Mouse (Mus musculus): ENCODE data around the gene Slc35d2.

Gene Slc35d2

DNA sequence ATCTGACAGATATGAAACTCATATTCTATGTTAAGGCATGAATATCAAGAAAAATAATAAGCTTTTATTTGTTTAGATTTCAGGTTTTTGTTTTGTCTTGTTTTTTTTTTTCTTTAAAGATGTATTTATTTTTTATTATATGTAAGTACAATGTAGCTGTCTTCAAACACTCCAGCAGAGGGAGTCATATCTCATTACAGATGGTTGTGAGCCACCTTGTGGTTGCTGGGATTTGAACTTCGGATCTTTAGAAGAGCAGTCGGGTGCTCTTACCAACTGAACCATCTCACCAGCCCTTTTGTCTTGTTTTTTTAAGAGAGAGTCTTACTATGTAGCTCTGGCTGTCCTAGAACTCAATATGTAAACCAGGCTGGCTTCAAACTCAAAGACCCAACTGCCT is 11.7 kb downstream of the Slc35d2 start:
- in situ Hi-C loops (cut with MboI, MseI): no loop called here

DNA sequence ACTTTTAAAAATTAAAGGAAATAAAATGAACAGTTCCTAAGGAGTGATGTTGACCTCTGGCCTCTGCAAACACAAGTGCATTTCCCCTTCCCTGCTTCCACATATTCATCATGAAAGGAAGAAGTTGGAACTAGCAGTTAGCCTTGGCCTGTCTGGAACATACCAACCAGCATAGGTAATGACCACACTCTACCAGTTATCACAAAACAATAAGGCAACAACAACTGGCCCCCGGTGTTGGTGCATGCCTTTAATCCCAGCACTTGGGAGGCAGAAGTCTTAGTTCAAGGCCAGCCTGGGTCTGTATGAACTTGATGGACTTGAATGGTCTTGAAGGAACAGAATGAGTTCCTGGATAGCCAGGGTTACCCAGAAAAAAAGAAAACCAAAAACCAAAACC is 18.7 kb downstream of the Slc35d2 start:
- in situ Hi-C loops (cut with MboI, MseI): no loop called here

DNA sequence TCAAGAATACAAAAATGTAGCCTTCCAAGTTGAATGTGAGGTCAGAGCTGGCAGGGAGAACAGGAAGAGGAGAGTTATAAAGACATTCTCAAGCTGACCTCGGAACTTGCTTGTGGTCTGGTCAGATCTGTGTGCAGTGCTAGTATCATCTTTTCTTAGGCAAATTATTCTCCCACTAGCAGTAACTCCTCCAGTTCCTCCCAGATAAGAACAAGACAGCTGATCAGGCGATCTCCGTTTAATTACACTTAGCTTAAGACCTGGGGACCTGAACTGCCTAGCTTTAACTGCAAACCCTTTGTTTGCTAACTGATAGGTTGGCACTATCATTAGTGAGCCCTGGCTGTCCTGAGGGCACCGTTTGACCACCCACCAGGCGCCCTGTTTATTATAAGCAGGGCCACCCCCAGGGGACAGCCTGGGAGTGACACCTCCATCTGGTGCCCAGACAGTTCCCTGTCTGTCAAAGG is 20.8 kb downstream of the Slc35d2 start:
- in situ Hi-C loops (cut with MboI, MseI): no loop called here

DNA sequence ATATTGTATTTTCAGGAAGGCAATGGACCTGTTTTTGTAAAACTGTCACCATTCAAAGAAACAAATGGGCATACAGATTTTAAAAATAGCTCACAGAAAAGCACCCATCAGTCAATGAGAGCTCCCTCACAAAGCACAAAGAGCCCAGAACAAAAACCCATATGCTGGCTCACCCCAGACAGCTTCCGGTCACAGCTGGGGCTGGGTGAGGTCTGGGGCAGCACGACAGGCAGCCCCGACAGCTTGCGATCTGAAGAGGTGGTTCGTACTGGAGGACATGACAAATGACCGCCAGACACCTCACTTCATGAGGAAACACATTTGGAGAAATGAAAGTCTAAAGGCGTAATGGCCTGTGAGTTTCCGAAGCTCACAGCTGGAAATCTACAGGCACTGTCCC is 21.6 kb downstream of the Slc35d2 start:
- in situ Hi-C loops (cut with MboI, MseI): no loop called here

DNA sequence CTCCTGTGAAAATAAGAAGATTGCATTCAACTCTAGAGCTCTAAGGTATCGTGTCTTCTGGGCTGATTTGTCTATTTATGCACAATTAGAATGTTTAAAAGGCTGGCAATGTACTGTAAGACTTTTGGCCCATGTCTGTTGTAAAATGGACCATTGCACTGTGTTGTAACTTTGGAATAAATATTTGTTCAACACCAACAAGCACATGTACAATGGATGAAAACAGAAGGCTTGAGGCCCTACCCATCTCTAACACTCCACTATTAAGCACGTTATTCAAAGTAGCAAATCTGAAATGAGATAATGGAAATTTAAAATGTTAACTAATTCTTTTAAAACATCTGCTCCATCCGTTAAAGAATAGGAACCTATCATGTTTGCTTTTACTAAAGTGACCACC is 22.1 kb downstream of the Slc35d2 start:
- in situ Hi-C loops (cut with MboI, MseI): no loop called here

DNA sequence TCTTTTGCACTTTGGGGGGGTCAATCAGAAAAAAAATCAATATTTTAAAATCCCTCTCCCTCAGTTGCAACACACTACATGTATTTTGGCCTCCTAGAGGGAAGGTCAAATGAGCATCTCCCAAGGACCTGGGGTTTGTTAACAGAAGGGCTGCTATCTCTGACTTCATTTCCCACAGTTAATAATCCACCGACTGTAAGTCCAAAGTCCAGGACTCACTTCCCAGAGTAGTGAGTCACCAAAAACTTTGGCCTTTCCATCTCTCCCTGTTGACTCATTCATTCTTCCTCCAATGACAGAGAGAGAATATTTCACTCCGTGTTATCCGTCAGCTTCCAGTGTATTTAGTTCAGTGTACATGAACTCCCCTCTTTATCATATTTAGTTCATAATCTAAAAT is 23.5 kb downstream of the Slc35d2 start:
- in situ Hi-C loops (cut with MboI, MseI): no loop called here

DNA sequence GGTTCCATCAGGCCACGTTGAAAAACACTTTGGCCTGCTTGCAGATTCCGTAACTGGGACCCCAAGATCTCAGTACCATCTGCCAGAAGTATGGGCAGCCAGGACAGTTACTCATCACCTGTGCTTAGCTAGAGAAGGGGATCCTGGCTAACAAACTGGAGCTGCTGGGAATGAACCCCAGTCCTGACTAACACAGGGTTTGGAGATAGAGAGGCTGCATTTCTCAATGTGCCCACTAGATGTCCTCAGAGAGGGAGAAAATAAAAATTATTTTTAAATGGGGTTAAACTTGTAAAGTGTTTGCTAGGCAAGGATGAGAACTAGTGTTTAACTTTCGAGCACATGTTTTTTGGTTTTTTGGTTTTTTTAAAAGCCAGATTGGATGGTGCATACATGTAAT is 29.0 kb downstream of the Slc35d2 start:
- in situ Hi-C loops (cut with MboI, MseI): no loop called here

- in situ Hi-C loops (cut with MboI, MseI): no loop called here
Observed at GRCm38 (mm10) chr13:64098992-64099391, 30.2 kb downstream of the Slc35d2 start.

GRCm38 (mm10) chr13:64093341-64093740 is 35.8 kb downstream of the Slc35d2 start:
- in situ Hi-C loops (cut with MboI, MseI): loop anchor here (5.0 kb wide), 1 partner anchor 396 kb away; no protein-coding TSS in a partner anchor

DNA sequence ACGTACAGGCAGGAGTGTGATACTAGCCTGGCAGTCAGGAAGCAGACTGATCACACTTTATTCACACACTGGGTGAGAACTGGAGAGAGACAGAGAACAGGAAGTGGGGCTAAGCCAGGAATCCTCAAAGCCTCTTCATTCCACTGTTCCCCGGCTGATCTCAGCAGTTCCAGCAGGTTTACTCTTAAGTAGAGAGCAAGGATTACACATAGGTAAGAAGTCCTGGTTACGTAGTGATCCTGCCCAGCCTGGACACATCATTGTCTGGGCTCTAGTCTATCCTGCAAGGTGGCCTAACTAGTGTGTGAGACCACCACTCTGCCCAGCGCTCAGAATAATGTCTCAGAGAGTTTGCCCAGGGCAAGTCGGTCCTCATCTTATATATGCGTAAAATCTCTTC is 36.4 kb downstream of the Slc35d2 start:
- in situ Hi-C loops (cut with MboI, MseI): loop anchor here (5.0 kb wide), 1 partner anchor 395 kb away; no protein-coding TSS in a partner anchor

DNA sequence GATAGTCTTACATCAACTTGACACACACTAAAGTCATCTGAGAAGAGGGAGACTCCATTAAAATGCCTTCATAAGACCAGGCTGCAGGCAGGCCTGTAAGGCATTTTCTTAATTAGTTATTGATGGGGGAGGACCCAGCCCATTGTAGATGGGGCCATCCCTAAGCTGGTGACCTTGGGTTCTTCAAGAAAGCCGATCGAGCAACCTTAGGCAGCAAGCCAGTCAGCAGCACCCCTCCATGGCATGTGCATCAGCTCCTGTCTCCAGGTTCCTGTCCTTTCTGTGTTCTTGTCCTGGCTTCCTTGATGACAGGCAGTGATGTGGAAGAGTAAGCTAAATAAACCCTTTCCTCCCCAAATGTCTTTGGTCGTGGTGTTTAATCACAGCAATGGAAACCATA is 37.0 kb downstream of the Slc35d2 start:
- in situ Hi-C loops (cut with MboI, MseI): loop anchor here (5.0 kb wide), 1 partner anchor 395 kb away; no protein-coding TSS in a partner anchor

DNA sequence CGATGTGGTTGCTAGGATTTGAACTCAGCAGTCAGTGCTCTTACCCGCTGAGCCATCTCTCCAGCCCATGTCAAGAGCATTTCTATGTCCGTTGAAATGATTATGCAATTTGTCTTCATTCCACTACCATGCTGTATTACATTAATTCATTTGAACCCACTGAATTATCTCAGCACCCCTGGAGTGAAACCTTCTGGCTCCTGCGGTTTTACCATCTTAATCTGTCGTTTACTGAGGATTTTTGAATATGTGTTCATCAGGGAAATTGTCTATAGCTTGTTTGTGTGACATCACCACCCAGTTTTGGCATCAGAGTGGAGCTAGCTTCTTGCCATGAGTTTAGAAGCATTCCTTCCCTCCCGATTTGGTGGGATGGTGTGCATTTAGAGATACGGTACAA is 38.2 kb downstream of the Slc35d2 start:
- in situ Hi-C loops (cut with MboI, MseI): loop anchor here (5.0 kb wide), 1 partner anchor 394 kb away; no protein-coding TSS in a partner anchor

- in situ Hi-C loops (cut with MboI, MseI): loop anchor here (5.0 kb wide), 1 partner anchor 393 kb away; no protein-coding TSS in a partner anchor
Observed at GRCm38 (mm10) chr13:64090278-64090677, 38.9 kb downstream of the Slc35d2 start.

- in situ Hi-C loops (cut with MboI, MseI): no loop called here
Observed at GRCm38 (mm10) chr13:64089130-64089529, 40.0 kb downstream of the Slc35d2 start, which contains the start of gene Hsd17b3. TSS of gene Hsd17b3 (minus strand) at chr13:64089230.

DNA sequence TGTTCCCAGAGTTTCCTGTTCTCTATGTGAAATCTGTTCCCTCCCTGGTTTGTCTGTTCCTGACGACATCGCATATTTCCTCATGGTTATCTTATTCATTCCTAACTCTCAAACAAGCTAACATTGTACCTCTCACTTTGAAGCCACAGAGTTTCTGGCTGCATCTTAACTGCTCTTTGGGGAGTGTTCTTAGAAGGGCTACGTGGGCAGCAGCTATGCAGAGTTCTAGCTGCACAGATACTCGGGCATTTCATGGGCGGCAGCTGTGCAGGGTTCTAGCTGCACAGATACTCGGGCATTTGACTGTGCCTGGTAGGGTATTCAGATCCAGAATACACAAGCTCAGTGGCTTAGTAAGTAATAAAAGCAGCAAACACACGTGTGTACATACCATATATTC is 41.1 kb downstream of the Slc35d2 start:
- in situ Hi-C loops (cut with MboI, MseI): no loop called here

GRCm38 (mm10) chr13:64086036-64086435 is 43.1 kb downstream of the Slc35d2 start:
- in situ Hi-C loops (cut with MboI, MseI): no loop called here

- in situ Hi-C loops (cut with MboI, MseI): no loop called here
Observed at GRCm38 (mm10) chr13:64083331-64083730, 45.8 kb downstream of the Slc35d2 start.

GRCm38 (mm10) chr13:64081012-64081919 is 47.9 kb downstream of the Slc35d2 start:
- in situ Hi-C loops (cut with MboI, MseI): no loop called here

GRCm38 (mm10) chr13:64077591-64077990 is 51.6 kb downstream of the Slc35d2 start:
- in situ Hi-C loops (cut with MboI, MseI): no loop called here

DNA sequence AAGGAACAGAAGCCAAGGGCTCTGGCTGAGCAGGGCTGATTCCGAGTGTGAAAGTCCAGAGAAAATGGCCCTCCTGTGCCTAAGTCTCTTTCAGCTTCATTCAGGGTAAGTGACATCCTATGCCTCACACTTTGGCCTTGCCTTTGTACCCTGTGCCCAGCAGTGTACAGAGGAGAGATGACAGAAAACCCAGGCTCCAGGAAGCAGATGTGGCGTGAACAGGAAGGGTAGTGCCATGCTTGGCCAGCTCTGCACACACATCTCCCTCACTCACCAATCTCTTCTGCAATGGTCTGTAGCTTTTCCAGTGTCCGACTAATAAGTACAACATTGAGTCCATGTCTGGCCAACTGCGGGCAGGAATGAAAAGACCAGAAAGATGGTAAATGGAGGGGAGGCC is 53.1 kb downstream of the Slc35d2 start:
- in situ Hi-C loops (cut with MboI, MseI): no loop called here

DNA sequence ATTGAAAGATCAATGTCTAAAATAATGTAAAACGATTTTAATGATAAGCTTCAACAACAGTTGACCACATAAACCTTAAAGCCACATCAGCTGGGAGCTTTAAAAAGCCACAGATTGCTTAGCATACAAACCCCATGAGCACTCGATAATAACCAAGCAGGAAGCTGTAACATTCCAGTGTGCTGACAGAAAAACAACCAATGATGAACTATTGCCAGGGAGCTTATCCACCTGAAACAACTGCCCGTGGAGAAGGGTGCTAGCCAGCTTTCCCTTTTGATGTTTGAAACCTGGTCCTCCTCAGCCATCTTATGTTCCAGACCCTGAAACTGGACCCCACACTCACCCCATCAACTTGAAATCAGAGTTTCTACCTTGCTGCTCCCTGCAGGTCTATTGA is 62.5 kb downstream of the Slc35d2 start:
- in situ Hi-C loops (cut with MboI, MseI): no loop called here

DNA sequence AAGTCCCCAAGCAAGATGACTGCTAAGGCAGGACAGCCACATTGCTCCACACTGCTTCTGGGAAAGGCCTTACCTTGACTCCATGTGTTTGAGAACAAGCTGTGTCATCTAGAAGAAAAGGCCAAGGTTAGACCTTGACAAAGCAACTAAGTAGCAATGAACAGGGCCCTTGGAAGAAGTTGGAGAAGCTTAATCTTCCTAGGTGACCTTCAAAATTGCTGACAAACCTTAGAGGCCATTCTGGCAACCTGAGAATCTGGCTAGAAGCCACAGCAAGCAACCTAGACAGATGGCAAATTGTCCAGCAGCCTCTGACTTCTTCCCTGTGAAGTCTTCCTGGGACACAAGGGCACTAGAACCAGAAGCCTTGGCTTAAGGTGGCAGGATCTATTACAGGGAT is 64.9 kb downstream of the Slc35d2 start:
- in situ Hi-C loops (cut with MboI, MseI): no loop called here

DNA sequence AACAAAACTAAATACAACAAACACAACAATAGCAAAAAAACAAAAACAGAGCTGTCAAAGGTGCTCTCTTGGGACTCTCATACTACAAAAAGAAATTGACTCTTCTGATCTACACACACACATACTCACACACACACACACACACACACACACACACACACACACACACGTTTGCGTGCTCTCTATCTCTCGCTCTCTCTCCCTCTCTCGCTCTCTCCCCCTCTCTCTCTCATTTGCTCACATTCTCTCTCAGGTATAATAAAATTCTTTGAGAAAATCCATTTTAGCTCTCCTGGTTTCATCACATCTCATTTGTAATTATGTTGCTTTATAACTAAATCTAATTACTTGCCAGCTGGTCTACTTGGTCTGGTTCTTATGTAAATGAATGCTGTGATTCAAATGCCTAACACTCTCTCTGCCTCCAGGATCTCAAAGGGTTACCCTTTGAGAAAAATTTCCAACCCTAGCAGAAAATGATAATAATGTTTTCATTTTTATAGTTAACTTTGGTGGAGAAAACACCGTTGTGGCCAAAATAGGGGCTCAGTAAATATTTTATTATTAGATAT is 68.1 kb downstream of the Slc35d2 start:
- in situ Hi-C loops (cut with MboI, MseI): no loop called here
